Mouse (Mus musculus): ENCODE measurements at regions not wholly inside any gene's neighbourhood (a gene's known extent, or its start where the extent isn't known, plus 50 kb on each side); places are given as distances from the start of the nearest gene placed in this dataset.

DNA sequence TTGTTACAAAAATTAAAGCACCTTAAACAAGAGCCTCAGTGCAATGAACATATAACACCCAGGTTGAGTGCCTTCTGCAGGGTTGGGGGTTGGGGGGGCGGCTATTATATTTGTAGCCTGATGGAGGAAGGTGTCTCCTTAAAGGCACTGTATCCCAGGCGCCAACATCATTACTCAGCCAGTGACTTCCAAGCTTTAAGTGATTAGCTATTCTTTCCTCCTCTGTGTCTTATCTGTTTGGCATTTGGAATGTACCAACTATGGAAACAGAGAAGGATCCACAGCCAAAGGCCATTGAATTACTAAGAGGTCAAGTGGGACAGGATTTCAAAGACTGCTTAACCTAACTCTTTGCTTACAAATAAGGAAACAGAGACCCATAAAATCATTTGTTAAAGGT is 373.9 kb upstream of the Cd180 start:
- WGBS = 84% methylated on average over 2 of the region's 2 CpGs
- DNase-seq (ENCODE audit: low read depth, low spot score) = no peak

DNA sequence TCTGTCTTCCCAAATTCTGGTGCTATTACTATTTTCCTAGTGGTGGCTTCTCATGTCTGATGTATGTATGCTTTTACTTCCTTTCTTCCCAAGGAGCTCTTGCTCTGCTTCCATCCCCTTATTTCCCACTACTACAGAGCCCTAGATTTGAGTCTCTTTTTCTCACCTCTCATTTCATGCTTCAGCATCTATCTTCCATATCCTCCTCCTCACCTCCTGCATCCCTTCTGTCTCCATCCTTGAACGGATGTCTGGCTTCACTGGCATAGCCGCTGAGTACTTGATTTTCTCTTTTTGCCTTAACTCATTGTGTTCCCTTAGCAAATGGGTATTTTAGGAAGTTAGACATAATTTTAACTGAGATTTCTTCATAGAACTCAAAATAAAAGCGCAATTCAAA is 369.5 kb upstream of the Cd180 start:
- DNase-seq (ENCODE audit: low read depth, low spot score) = no peak
- 96% methylated on average over 3 of the region's 3 CpGs for WGBS

GRCm38 (mm10) chr13:102326003-102326402 is 367.4 kb upstream of the Cd180 start:
- 56% methylated on average over 2 of the region's 2 CpGs for WGBS

DNA sequence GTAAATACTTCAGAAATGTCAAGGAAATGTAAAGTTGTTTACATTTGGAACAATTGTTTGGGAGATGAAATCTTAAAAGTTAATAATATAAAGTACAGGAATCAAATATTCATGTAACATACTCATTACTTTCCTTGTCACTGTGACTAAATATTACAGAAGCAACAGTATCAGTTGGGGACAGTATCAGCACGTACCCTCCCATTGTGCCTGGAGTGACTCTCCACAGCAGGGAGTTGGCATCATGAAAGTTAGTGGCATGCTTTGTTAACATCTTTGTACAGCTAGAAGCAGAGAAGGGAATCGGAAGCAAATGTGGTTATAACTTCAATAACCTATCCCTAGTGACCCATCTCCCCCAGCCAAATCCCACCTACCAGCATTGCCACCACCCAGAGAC is 366.8 kb upstream of the Cd180 start:
- DNase-seq (ENCODE audit: low read depth, low spot score) = no peak
- 80% methylated on average over 2 of the region's 2 CpGs for WGBS

More at GRCm38 (mm10) chr13:102326003-102326402, 367.4 kb upstream of the Cd180 start:
- no peak for DNase-seq (ENCODE audit: low read depth, low spot score)

DNA sequence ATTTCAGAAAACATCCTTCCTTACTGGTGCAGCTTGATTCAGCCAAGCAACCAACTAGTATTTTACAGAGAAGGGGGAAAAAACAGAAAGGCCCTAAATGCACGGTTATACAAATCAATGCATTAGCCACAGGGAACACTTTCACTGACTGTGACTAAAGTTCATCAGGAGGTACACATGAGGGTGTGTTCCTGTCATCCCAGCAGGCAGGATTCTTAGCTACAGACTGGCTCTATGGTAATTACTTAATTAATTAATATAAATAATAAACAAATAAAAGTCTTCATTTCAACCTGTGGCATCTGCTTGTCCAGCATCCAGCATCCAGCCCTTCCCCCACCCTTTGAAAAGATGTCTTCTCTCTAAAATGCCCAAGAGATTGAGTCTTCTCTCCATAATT is 359.7 kb upstream of the Cd180 start:
- DNase-seq (ENCODE audit: low read depth, low spot score) = no peak
- 51% methylated on average over 1 of the region's 1 CpGs for WGBS

DNA sequence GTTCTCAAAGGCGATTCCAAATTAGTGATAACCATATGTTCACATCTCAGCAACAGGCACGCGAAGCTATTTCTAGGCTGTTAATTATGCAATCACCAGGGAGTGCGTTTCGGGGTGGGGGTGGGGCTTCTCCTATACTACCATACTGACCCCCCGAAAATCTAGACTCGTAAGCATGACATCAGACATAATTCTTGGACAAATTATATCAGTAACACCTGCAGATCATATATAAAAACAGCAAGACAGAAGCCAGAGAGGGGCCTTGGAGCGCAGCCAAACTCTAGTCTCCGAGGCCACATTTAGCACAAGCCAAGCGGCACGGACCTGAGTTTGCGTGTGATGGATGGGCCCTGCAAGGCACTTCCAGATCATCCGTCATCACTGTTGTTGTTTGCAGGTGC is 359.2 kb upstream of the Cd180 start:
- no peak for DNase-seq (ENCODE audit: low read depth, low spot score)
- 67% methylated on average over 13 of the region's 13 CpGs for WGBS

- no peak for DNase-seq (ENCODE audit: low read depth, low spot score)
- WGBS = 78% methylated on average over 2 of the region's 2 CpGs
Observed at GRCm38 (mm10) chr13:102343236-102343635, 350.1 kb upstream of the Cd180 start.

GRCm38 (mm10) chr13:102344606-102345269 is 348.6 kb upstream of the Cd180 start:
- DNase-seq (ENCODE audit: low read depth, low spot score) = no peak
- 83% methylated on average over 5 of the region's 5 CpGs for WGBS

DNA sequence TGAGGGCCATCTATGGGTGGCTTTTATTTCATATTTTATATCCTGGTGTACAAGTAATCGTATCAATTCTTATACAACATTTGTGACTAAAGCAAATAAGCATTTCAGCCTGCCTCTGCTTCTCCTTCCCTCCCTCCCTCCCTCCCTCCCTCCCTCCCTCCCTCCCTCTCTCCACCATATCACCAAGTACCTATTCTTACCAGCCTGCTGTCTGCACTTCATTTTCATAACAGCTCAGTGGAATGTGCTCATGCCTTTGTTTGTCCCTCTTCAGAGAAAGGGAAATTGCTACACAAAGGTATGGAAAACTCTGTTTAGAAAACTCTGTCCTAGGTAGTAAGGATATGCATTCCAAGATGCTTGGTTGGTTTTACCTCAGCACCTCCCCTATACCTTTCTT is 343.9 kb upstream of the Cd180 start:
- WGBS = 93% methylated on average over 1 of the region's 1 CpGs
- DNase-seq (ENCODE audit: low read depth, low spot score) = no peak

GRCm38 (mm10) chr13:102352073-102352854 is 341.1 kb upstream of the Cd180 start:
- DNase-seq (ENCODE audit: low read depth, low spot score) = no peak
- 74% methylated on average over 10 of the region's 10 CpGs for WGBS

DNA sequence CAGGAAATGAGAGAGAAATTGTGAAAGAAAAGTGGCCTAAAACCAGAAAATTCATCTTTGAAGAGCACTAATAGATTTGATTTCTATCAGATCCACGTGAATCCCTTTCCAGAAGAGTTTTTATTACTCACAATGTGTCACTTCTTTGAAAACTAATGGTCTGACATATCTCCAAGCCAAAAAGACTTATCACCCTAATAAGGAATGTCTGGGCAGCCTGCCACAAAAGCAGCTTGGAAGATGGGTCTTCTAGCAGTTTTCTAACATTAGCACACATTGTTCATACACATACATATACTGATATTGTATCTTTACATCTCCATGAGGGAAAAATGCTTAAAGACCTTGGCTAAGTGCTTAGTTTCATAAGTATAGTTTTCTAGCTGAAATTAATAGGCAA is 337.8 kb upstream of the Cd180 start:
- DNase-seq (ENCODE audit: low read depth, low spot score) = no peak
- 38% methylated on average over 1 of the region's 1 CpGs for WGBS

GRCm38 (mm10) chr13:102372451-102373082 is 320.8 kb upstream of the Cd180 start:
- WGBS = 90% methylated on average over 4 of the region's 4 CpGs
- no peak for DNase-seq (ENCODE audit: low read depth, low spot score)

GRCm38 (mm10) chr13:102380667-102381066 is 312.7 kb upstream of the Cd180 start:
- 84% methylated on average over 2 of the region's 2 CpGs for WGBS
- DNase-seq (ENCODE audit: low read depth, low spot score) = no peak

- 96% methylated on average over 2 of the region's 2 CpGs for WGBS
- no peak for DNase-seq (ENCODE audit: low read depth, low spot score)
Observed at GRCm38 (mm10) chr13:102391911-102392310, 301.4 kb upstream of the Cd180 start.

DNA sequence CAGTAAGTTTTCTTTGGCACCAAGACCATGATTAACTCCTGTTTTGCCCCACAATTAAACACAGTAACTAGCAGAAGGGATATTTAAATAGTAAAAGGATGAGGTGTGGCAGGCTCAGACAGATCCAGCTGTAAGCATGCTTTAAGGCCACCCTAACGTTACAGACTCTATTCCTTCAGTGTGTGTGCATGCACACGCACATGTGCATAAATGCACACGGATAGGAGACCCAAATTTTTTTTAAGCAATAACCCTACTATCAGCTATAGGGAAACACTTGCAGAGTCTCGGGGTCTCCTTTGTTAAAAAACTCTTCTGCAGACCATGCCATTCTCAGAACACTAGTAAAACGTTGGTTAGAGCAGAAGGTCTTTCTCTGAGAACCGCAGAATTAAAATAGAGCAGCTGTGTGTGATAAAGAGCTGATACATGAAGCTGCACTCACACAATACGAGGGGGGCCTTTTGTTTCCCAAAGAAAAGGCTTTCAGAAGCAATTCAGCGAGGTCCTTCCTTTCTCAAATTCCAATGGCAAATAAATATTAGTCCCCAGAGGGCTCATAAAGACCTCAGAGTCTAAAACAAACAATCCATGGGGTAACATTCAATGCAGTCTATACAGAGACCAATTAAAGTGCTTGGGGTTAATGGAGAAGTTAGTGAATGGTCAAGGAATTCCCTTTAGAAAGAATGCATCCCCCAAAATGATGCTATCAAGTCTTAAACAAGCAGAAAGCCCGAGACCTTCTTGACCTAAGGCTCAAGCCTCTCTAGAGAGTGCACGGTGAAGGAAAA is 300.3 kb upstream of the Cd180 start:
- WGBS = 69% methylated on average over 10 of the region's 10 CpGs
- no peak for DNase-seq (ENCODE audit: low read depth, low spot score)

GRCm38 (mm10) chr13:102393662-102393970 is 299.7 kb upstream of the Cd180 start:
- 30% methylated on average over 2 of the region's 2 CpGs for WGBS
- DNase-seq (ENCODE audit: low read depth, low spot score) = no peak

GRCm38 (mm10) chr13:102394057-102394456 is 299.3 kb upstream of the Cd180 start:
- DNase-seq (ENCODE audit: low read depth, low spot score) = no peak
- WGBS = 85% methylated on average over 3 of the region's 3 CpGs

DNA sequence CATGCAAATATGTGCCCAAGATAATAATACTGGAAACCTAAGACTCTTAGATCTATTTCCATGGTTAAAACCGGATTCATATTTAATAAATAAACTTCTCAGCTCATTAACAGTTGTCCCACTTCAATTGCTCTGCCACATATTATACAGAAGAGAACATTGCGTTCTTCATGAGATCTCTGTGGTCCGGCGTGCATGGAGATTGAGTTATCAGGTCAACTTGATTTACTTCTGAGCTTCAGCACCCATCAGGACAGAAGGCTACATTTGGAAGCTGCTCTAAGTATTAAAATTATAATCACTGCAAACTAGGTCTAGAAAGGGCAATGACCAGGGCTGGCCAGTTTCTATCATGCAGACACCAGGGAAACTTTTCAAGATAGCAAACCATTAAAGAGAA is 295.9 kb upstream of the Cd180 start:
- no peak for DNase-seq (ENCODE audit: low read depth, low spot score)
- 92% methylated on average over 4 of the region's 4 CpGs for WGBS

DNA sequence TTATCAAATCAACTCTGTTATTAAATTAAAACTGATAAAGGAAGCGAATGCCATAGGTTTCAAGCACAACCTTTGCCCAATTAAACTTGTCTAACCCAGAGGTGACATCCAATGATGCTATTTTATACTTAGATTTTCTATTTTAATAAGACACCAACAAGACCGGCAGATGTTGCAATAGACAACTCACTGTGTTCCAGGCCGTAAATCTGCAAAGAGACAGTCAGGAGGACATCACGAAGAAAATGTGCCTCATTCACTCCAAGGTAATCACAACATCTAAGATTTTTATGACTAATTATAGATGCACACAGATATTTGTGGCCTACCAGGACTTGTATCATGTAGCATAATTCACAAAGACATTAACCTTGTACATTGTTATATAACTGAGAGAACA is 281.5 kb upstream of the Cd180 start:
- WGBS = 85% methylated on average over 4 of the region's 4 CpGs
- no peak for DNase-seq (ENCODE audit: low read depth, low spot score)

DNA sequence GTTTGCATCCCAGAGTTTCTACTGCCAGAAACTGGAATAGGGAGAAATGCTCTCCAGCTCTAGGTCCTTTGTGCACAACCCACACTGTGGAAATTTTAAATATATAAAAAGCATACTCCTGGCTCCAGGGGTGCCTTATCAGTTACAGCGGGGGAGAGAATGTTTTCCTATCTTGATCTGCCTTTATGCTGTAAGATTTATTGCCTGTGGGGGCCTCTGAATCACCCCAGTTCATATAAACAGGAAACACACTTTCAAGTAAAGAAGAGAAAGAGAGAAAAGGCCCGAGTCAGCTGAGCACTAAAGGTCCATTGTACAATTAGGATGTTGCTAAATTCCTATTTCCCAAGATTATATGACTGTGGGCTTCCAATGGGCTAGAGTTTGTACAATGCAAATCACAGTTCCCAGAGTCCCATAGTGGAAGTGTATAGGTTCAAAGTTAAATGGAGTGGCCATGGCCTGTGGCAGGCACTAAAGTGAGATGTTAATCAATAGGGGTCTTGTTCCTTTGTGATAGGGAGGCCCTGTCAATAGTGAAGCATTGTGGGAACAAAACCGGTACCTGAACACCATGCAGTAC is 258.9 kb upstream of the Cd180 start:
- WGBS = 39% methylated on average over 3 of the region's 3 CpGs
- DNase-seq (ENCODE audit: low read depth, low spot score) = no peak

Data from large intestine, adult 2 months (tissue).